ENCODE assay signal across 32 mouse cellular contexts in the genomic region with DNA sequence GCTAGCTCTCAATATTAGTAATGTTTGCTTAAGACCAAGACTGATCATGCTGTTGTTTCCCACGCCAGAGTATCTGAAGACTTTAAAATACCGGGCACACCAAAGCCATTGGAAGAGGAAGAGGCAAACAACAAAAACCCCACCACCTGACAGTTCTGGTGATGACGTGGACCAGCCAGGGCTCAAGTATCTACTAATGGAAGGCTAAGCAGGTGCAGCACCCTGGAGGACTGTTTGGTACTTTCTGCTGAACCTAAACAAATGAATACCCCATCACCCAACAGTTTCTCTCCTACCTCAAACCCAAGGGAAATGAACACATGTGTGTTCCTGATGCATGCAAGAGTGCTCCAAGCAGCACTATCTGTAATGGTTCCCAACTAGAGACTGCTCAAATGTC.
"Had no signal": no experiment of that assay in that cellular context is flagged by ENCODE, and none has a peak within 500 bp of the region (broad histone marks: within the 10 kb centered on the region; RNA-seq: fewer than 3 reads in every experiment).

No protein-coding gene starts in this region.

- H3K9ac ChIP-seq: heart, embryonic 12.5 days; heart, embryonic 13.5 days; heart, embryonic 15.5 days; hindbrain, embryonic 12.5 days; hindbrain, embryonic 13.5 days; hindbrain, embryonic 14.5 days; hindbrain, embryonic 15.5 days; intestine, embryonic 15.5 days; kidney, embryonic 15.5 days had no signal

- H3K36me3 ChIP-seq: heart, embryonic 10.5 days; heart, embryonic 12.5 days; heart, embryonic 13.5 days; heart, embryonic 15.5 days; hindbrain, embryonic 10.5 days; hindbrain, embryonic 12.5 days; hindbrain, embryonic 13.5 days; hindbrain, embryonic 15.5 days; intestine, embryonic 15.5 days; kidney, embryonic 15.5 days had no signal

- H3K9me3 ChIP-seq: heart, embryonic 10.5 days; heart, embryonic 12.5 days; heart, embryonic 13.5 days; heart, embryonic 15.5 days; hindbrain, embryonic 10.5 days; hindbrain, embryonic 12.5 days; hindbrain, embryonic 13.5 days; hindbrain, embryonic 15.5 days; intestine, embryonic 15.5 days; kidney, embryonic 15.5 days had no signal

- H3K27ac ChIP-seq: heart, embryonic 10.5 days; heart, embryonic 13.5 days; heart, embryonic 15.5 days; hindbrain, embryonic 10.5 days; hindbrain, embryonic 12.5 days; hindbrain, embryonic 13.5 days; hindbrain, embryonic 14.5 days; hindbrain, embryonic 15.5 days; hindbrain, postnatal 0 days; intestine, embryonic 15.5 days; kidney, embryonic 15.5 days; kidney, postnatal 0 days; layer of hippocampus, adult 2 months; left cerebral cortex, adult 2 months had no signal

- H3K4me3 ChIP-seq: heart, embryonic 10.5 days; heart, embryonic 12.5 days; heart, embryonic 13.5 days; heart, embryonic 15.5 days; hindbrain, embryonic 10.5 days; hindbrain, embryonic 12.5 days; hindbrain, embryonic 13.5 days; hindbrain, embryonic 15.5 days; intestine, embryonic 15.5 days; kidney, embryonic 15.5 days; layer of hippocampus, adult 2 months; left cerebral cortex, adult 2 months had no signal

- H3K27me3 ChIP-seq: heart, embryonic 12.5 days; heart, embryonic 13.5 days; heart, embryonic 15.5 days; hindbrain, embryonic 12.5 days; hindbrain, embryonic 13.5 days; hindbrain, embryonic 15.5 days; intestine, embryonic 15.5 days; kidney, embryonic 15.5 days had no signal

- DNase-seq: heart, postnatal 10 days; heart, postnatal 14 days; heart, postnatal 36 days; heart, postnatal 4 days; kidney, adult 11 months; kidney, adult 18-20 months; kidney, adult 2 months; kidney, adult 8-10 months; kidney, adult 9 months; kidney, postnatal 10 days; kidney, postnatal 14 days; kidney, postnatal 25 days; kidney, postnatal 36 days; kidney, postnatal 4 days; layer of hippocampus, adult 9-11 months; layer of hippocampus, postnatal 36 days had no signal

- H3K4me2 ChIP-seq: heart, embryonic 11.5 days; heart, embryonic 12.5 days; heart, embryonic 13.5 days; heart, embryonic 15.5 days; hindbrain, embryonic 12.5 days; hindbrain, embryonic 13.5 days; hindbrain, embryonic 14.5 days; hindbrain, embryonic 15.5 days; intestine, embryonic 15.5 days; kidney, embryonic 15.5 days had no signal

- H3K4me1 ChIP-seq: heart, embryonic 13.5 days; heart, embryonic 15.5 days; hindbrain, embryonic 10.5 days; hindbrain, embryonic 12.5 days; hindbrain, embryonic 13.5 days; hindbrain, embryonic 15.5 days; intestine, embryonic 15.5 days had no signal
